Mouse (Mus musculus) myocyte (in vitro differentiated cells): ENCODE data around the gene Syt6. TPM values are rescaled to one million over a fixed set of nuclear protein-coding genes. Genes with fewer than 3 reads are reported as not detected.

Experiments
- H3K27me3 ChIP-seq: one replicate; pipeline ENCODE4 v1.6.1; 2011; ENCODE audit not compliant: control insufficient read depth, insufficient read depth, insufficient read length
- H3K36me3 ChIP-seq: one replicate; pipeline ENCODE4 v1.6.1; 2011; ENCODE audit not compliant: control insufficient read depth, insufficient read depth
- H3K4me2 ChIP-seq: one replicate; pipeline ENCODE4 v1.6.1; 2011; ENCODE audit warnings: low read depth, control low read depth
- H3K4me3 ChIP-seq: one replicate; pipeline ENCODE4 v1.5.1; 2011; ENCODE audit warnings: mild to moderate bottlenecking, control low read depth, moderate library complexity
- H3K79me2 ChIP-seq: one replicate; pipeline ENCODE4 v1.6.1; 2011; ENCODE audit not compliant: control insufficient read depth, insufficient read depth
- H3ac ChIP-seq: one replicate; pipeline ENCODE4 v1.6.1; 2011; ENCODE audit not compliant: control insufficient read depth, insufficient read length
- CEBPB ChIP-seq: IDR thresholded peaks from 2 replicates; pipeline ENCODE4 v1.6.1; 2011; ENCODE audit warnings: mild to moderate bottlenecking, moderate library complexity; ENCODE audit not compliant: poor library complexity, insufficient read depth, severe bottlenecking
- E2F4 ChIP-seq: IDR thresholded peaks from one replicate; pipeline ENCODE4 v1.6.1; 2011; ENCODE audit warnings: mild to moderate bottlenecking, control low read depth, moderate library complexity; ENCODE audit not compliant: insufficient read depth
- MAX ChIP-seq: IDR thresholded peaks from one replicate; pipeline ENCODE4 v1.6.1; 2011; ENCODE audit warnings: low read depth, mild to moderate bottlenecking, control low read depth
- MYOD1 ChIP-seq, 3 experiments: IDR thresholded peaks; one replicate each; pipeline ENCODE4 v1.6.1; 2011; ENCODE audit warnings: control low read depth in 2 of 3, low read depth in 2 of 3, mild to moderate bottlenecking in 2 of 3, moderate library complexity in 1 of 3; ENCODE audit not compliant: insufficient read length in 2 of 3, control insufficient read depth in 1 of 3
- MYOG ChIP-seq, 3 experiments: IDR thresholded peaks; one replicate each; pipeline ENCODE4 v1.6.1; 2011; ENCODE audit warnings: control low read depth in 2 of 3, low read depth in 2 of 3, mild to moderate bottlenecking in 2 of 3; ENCODE audit not compliant: insufficient read length in 2 of 3, control insufficient read depth in 1 of 3, insufficient read depth in 1 of 3
- POLR2A ChIP-seq: IDR thresholded peaks from one replicate; pipeline ENCODE4 v1.6.1; 2011; ENCODE audit warnings: low read depth, mild to moderate bottlenecking, control low read depth, moderate library complexity; ENCODE audit not compliant: insufficient read length
- REST ChIP-seq: IDR thresholded peaks from one replicate; pipeline ENCODE4 v1.6.1; 2011; ENCODE audit warnings: mild to moderate bottlenecking, control low read depth, moderate library complexity; ENCODE audit not compliant: insufficient read depth, insufficient read length
- SRF ChIP-seq: IDR thresholded peaks from one replicate; pipeline ENCODE4 v1.6.1; 2011; ENCODE audit warnings: low read depth; ENCODE audit not compliant: control insufficient read depth, insufficient read length
- TCF12 ChIP-seq: IDR thresholded peaks from one replicate; pipeline ENCODE4 v1.6.1; 2011; ENCODE audit warnings: mild to moderate bottlenecking, control low read depth; ENCODE audit not compliant: poor library complexity, insufficient read depth, severe bottlenecking
- TCF3 ChIP-seq: IDR thresholded peaks from one replicate; pipeline ENCODE4 v1.6.1; 2011; ENCODE audit warnings: low read depth, control low read depth; ENCODE audit not compliant: insufficient read length
- polyA plus RNA-seq: library from polyadenylated mRNA; unstranded; fragments of >200 nt; fragmentation: generic; extraction: Trizol; gene quantifications from one replicate; pipeline ENCODE4 v1.2.1, GENCODE M21; 2012; ENCODE audit warnings: missing spikeins

The Syt6 gene
- polyA plus RNA-seq, 1 experiment: 0.07 TPM

DNA sequence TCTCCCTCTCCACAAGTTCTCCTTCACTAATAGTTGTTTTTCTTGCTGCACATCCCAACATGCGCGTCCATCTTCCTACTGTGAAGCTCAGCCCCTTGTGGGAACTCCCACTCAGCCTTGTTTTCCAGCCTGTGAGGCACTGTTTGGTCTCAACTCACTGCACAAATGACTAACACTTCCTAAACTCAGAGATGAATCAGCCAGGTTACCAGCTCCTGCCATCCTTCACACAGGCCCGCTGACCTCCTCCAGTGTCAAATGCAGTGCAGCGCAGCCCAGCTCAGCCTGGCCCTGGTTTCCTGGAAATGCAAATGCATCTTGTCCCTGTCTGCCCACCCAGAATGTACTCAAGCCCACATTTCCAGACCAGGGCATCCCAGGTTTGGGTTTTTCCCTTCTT, 107.4 kb downstream of the Syt6 start:
- Histone ChIP-seq H3K79me2 (no peaks in the 10 kb centered on the region), H3K36me3 (no peaks in the 10 kb centered on the region), H3K4me3 (no peak overlapping the region), H3K27me3 (no peaks in the 10 kb centered on the region), H3K4me2 (peak overlapping the region; percentile 3), H3ac (no peak overlapping the region)
- TF ChIP-seq TCF3: no peak
- no peak for TF ChIP-seq CEBPB
- TF ChIP-seq REST: no peak
- TF ChIP-seq MAX: no peak
- no peak for TF ChIP-seq MYOD1 (IDR thresholded peaks at IDR 0.05; ENCODE audit: control insufficient read depth in 1 of 3, insufficient read length in 2 of 3, low read depth in 2 of 3)
- no peak for TF ChIP-seq TCF12

DNA sequence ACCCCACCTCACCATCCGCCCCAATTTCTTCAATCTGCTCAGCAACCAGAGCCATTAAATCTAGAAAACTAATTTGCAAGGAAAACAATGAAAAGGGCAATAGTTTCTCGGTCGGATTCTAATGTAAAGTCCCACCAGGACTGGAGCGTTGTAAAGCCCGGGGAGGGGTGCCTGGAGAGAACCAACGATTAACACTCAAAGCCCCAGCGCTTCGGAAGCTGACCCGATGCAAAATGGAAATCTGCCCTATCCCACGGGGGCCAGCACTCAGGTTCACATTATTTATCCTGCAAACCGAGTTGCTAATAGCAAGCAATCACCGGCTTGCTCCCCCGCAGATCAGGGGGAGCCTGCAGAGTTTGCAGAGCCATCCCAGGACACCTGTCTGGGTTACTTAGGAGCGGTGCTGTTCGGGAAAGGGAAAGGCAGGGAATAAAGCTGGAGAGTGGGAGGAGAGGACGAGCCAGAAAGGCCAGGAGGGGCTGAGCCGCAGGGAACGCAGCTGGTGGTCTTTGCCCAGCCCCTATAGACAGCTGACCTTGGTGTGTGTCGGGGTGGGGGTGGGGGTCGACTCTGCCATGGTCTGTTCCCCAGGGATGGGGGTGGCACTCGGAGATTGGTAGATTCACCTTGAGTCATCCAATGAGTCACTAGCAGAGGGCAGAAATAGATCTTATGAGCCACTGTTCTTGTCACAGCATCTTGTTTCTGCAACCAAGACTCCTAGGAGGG, 108.4 kb downstream of the Syt6 start:
- H3K36me3 ChIP-seq: no peaks in the 10 kb centered on the region
- TF ChIP-seq MYOG (IDR thresholded peaks at IDR 0.05; ENCODE audit: control insufficient read depth in 1 of 3, insufficient read depth in 1 of 3, insufficient read length in 2 of 3, low read depth in 2 of 3): peak in 2 of 3 experiments; percentile 76 to 79
- TF ChIP-seq MYOD1 (IDR thresholded peaks at IDR 0.05; ENCODE audit: control insufficient read depth in 1 of 3, insufficient read length in 2 of 3, low read depth in 2 of 3): peak in 2 of 3 experiments; percentile 76 to 88
- no peak for TF ChIP-seq E2F4
- H3K79me2 ChIP-seq: no peaks in the 10 kb centered on the region
- H3ac ChIP-seq: no peak overlapping the region
- H3K27me3 ChIP-seq: no peaks in the 10 kb centered on the region
- peak overlapping the region; percentile 89 for H3K4me2 ChIP-seq
- H3K4me3 ChIP-seq: peak overlapping the region; percentile 11

DNA sequence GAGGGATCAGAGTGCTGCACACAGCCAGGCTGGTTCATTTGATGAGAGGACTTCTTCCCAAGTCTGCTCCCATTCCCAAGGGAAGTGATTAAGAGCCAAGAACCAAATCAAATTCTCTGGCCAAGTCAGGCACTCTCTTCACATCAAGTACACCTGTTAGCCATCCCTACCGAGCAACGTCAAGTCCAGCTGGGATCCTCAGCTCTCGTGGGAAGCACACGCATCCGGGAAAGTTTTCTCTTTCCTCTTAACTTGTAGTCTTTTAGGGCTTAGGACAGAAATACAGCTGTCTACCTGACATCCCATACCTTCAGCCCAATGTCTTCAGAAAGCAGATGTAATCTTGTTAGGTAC, 108.9 kb downstream of the Syt6 start:
- no peaks in the 10 kb centered on the region for H3K27me3 ChIP-seq
- TF ChIP-seq CEBPB (no peak), MAX (no peak), SRF (no peak), MYOD1 (IDR thresholded peaks at IDR 0.05; ENCODE audit: control insufficient read depth in 1 of 3, insufficient read length in 2 of 3, low read depth in 2 of 3) (peak in 2 of 3 experiments; percentile 36 to 60), TCF3 (no peak)
- peak overlapping the region; percentile 89 for H3K4me2 ChIP-seq
- no peaks in the 10 kb centered on the region for H3K79me2 ChIP-seq
- H3ac ChIP-seq: no peak overlapping the region
- no peaks in the 10 kb centered on the region for H3K36me3 ChIP-seq
- peak overlapping the region; percentile 11 for H3K4me3 ChIP-seq

DNA sequence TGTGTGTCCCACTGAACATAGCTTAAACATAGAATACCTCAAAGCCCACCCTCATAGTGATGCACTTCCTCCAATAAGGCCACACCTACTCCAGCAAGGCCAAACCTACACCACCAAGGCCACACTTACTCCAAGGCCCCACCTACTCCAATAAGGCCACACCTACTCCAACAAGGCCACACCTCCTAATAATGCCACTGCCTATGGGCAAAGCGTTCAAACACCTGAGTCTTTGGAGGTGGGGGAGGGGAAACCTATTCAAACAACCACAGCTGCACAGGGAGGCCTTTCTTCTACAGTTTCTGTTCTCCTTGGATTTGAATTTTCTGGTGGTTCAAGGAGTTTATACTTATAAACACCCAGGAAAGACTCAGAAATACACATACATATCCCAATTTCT, 114.0 kb downstream of the Syt6 start:
- Histone ChIP-seq H3K27me3 (no peaks in the 10 kb centered on the region), H3K4me2 (no peak overlapping the region), H3ac (no peak overlapping the region), H3K36me3 (no peaks in the 10 kb centered on the region), H3K4me3 (no peak overlapping the region), H3K79me2 (no peaks in the 10 kb centered on the region)
- no peak for TF ChIP-seq MYOG (IDR thresholded peaks at IDR 0.05; ENCODE audit: control insufficient read depth in 1 of 3, insufficient read depth in 1 of 3, insufficient read length in 2 of 3, low read depth in 2 of 3)
- TF ChIP-seq TCF3: no peak

DNA sequence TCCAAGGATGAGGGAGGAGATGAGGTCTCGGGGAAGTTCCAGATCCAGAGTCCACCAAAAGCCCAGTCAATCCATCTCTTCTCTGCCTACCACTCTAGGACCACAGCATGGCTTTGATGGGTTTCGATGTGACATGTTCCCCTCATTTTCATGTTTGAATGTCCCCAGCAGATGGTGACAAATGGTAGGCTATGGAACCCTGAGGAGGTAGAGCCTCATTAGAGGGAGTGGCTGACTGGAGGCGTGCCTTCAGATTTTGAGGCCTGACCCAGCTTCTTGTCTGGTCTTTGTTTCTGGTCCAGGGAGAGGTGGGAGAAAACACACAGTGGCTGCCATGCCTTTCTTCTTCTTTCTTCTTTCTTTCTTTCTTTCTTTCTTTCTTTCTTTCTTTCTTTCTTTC, 115.5 kb downstream of the Syt6 start:
- H3K27me3 ChIP-seq: no peaks in the 10 kb centered on the region
- H3K4me3 ChIP-seq: no peak overlapping the region
- TF ChIP-seq POLR2A (no peak), E2F4 (no peak), TCF12 (no peak), MYOG (IDR thresholded peaks at IDR 0.05; ENCODE audit: control insufficient read depth in 1 of 3, insufficient read depth in 1 of 3, insufficient read length in 2 of 3, low read depth in 2 of 3) (no peak), MAX (no peak), TCF3 (no peak), SRF (no peak)
- H3ac ChIP-seq: no peak overlapping the region
- H3K4me2 ChIP-seq: no peak overlapping the region
- no peaks in the 10 kb centered on the region for H3K36me3 ChIP-seq
- no peaks in the 10 kb centered on the region for H3K79me2 ChIP-seq

Other genes starting within 250 kb of the Syt6 start
- gene Atg4a-ps, start 70.8 kb downstream of the Syt6 start, polyA plus RNA-seq: 0.22 TPM
- gene Olfml3, start 162.8 kb downstream of the Syt6 start, polyA plus RNA-seq: 15.3 TPM
- gene Gm10964, start 164.1 kb downstream of the Syt6 start, polyA plus RNA-seq: not detected
- 16.7 TPM for gene Hipk1, start 216.3 kb downstream of the Syt6 start, polyA plus RNA-seq
- 3.9 TPM for gene Dclre1b, start 234.2 kb downstream of the Syt6 start, polyA plus RNA-seq
- gene Ap4b1, start 234.3 kb downstream of the Syt6 start, polyA plus RNA-seq: 14.5 TPM
- gene Gm43064, start 234.3 kb downstream of the Syt6 start, polyA plus RNA-seq: 0.06 TPM